Mouse (Mus musculus): ENCODE results near the gene Sh3bp5.

- TF ChIP-seq CTCF (IDR thresholded peaks at IDR 0.05) (no peak), EP300 (IDR thresholded peaks at IDR 0.05) (no peak)
Measured at GRCm38 (mm10) chr14:31462886-31463285, 27.0 kb upstream of the Sh3bp5 start.
